Mouse (Mus musculus) erythroid progenitor cell, adult 5-6 weeks (primary cell): ENCODE results near the gene Slc2a1. TPM values are rescaled to one million over a fixed set of nuclear protein-coding genes. Genes with fewer than 3 reads are reported as not detected.

Source experiments
- ATAC-seq: replicated peaks from 2 replicates; pipeline ENCODE4 v1.8.0; 2016; ENCODE audit warnings: moderate number of reproducible peaks, mild to moderate bottlenecking, moderate TSS enrichment, inconsistent platforms; ENCODE audit not compliant: poor library complexity, low FRiP score, severe bottlenecking
- total RNA-seq, 2 experiments: library from RNA; stranded (forward) in 1 of 2; stranded (reverse) in 1 of 2; fragments of 150-400 nt in 1 of 2; fragments of 186-747, 209-891 nt in 1 of 2; gene quantifications; 2 replicates each; pipeline versions ENCODE4 v1.2.3 to v1.2.4; 2015 to 2017; ENCODE audit warnings: low replicate concordance in 2 of 2

Slc2a1 gene
- total RNA-seq, 2 experiments from 2014 or later, result 5.4 TPM; not detected in 1

GRCm38 (mm10) chr4:119125577-119126270 is 17.2 kb downstream of the Slc2a1 start:
- no peak for ATAC-seq

GRCm38 (mm10) chr4:119127229-119127628 is 18.7 kb downstream of the Slc2a1 start:
- ATAC-seq, result no peak

- ATAC-seq, result no peak
Observed at GRCm38 (mm10) chr4:119128547-119128946, 20.0 kb downstream of the Slc2a1 start.

- no peak for ATAC-seq
Observed at GRCm38 (mm10) chr4:119129096-119129495, 20.6 kb downstream of the Slc2a1 start.

- no peak for ATAC-seq
Observed at GRCm38 (mm10) chr4:119131189-119131910, 22.8 kb downstream of the Slc2a1 start.

- no peak for ATAC-seq
Observed at GRCm38 (mm10) chr4:119133306-119133705, 24.8 kb downstream of the Slc2a1 start.

GRCm38 (mm10) chr4:119133860-119134259 is 25.3 kb downstream of the Slc2a1 start:
- no peak for ATAC-seq

GRCm38 (mm10) chr4:119137313-119137712 is 28.8 kb downstream of the Slc2a1 start:
- ATAC-seq, result no peak

GRCm38 (mm10) chr4:119138171-119138570 is 29.7 kb downstream of the Slc2a1 start:
- ATAC-seq, result no peak

GRCm38 (mm10) chr4:119138776-119139175 is 30.3 kb downstream of the Slc2a1 start:
- no peak for ATAC-seq

GRCm38 (mm10) chr4:119140126-119140525 is 31.6 kb downstream of the Slc2a1 start:
- ATAC-seq, result peak; percentile 39; the same call in 1 of the 2 replicates

GRCm38 (mm10) chr4:119141191-119141590 is 32.7 kb downstream of the Slc2a1 start:
- ATAC-seq, result no peak

- peak; percentile 30; the same call in 1 of the 2 replicates for ATAC-seq
Observed at GRCm38 (mm10) chr4:119142230-119142871, 33.8 kb downstream of the Slc2a1 start.

- no peak for ATAC-seq
Observed at GRCm38 (mm10) chr4:119146816-119147215, 38.3 kb downstream of the Slc2a1 start.

GRCm38 (mm10) chr4:119147347-119147746 is 38.8 kb downstream of the Slc2a1 start:
- ATAC-seq, result no peak

- ATAC-seq, result no peak
Observed at GRCm38 (mm10) chr4:119148741-119149140, 40.2 kb downstream of the Slc2a1 start.

- peak; percentile 73 for ATAC-seq
Observed at GRCm38 (mm10) chr4:119157186-119157585, 48.7 kb downstream of the Slc2a1 start.

GRCm38 (mm10) chr4:119157891-119158290 is 49.4 kb downstream of the Slc2a1 start:
- ATAC-seq, result no peak

- ATAC-seq, result no peak
Observed at GRCm38 (mm10) chr4:119161358-119161757, 52.8 kb downstream of the Slc2a1 start.

GRCm38 (mm10) chr4:119162990-119163389 is 54.5 kb downstream of the Slc2a1 start:
- ATAC-seq, result no peak

- ATAC-seq, result no peak
Observed at GRCm38 (mm10) chr4:119165916-119166315, 57.4 kb downstream of the Slc2a1 start.
